Mouse (Mus musculus) MEL (cell line): ENCODE measurements at regions not wholly inside any gene's neighbourhood (a gene's known extent, or its start where the extent isn't known, plus 50 kb on each side); places are given as distances from the start of the nearest gene placed in this dataset.

ENCODE experiments used
- DNase-seq: peaks from one replicate; pipeline ENCODE4 v3.0.0; 2011; ENCODE audit warnings: low read depth, low spot score
- H3K27ac ChIP-seq: 2 replicates; pipeline ENCODE4 v1.5.1; 2012; ENCODE audit warnings: low read depth, mild to moderate bottlenecking, control low read depth, low read length, moderate library complexity; ENCODE audit not compliant: control insufficient read depth
- H3K27me3 ChIP-seq, 2 experiments: fragments of 150-350 bp in 1 of 2; sonication (generic) in 1 of 2; 2 replicates each; pipeline ENCODE4 v1.6.1; 2012; ENCODE audit warnings: low read length in 2 of 2, mild to moderate bottlenecking in 2 of 2, improper control_type of control experiment in 1 of 2, moderate library complexity in 1 of 2; ENCODE audit not compliant: insufficient read depth in 2 of 2, control insufficient read depth in 1 of 2
- H3K36me3 ChIP-seq, 2 experiments: 2 replicates each; pipeline ENCODE4 v1.6.1; 2012 to 2014; ENCODE audit warnings: low read length in 2 of 2, improper control_type of control experiment in 1 of 2, inconsistent platforms in 1 of 2, mild to moderate bottlenecking in 1 of 2; ENCODE audit not compliant: insufficient read depth in 2 of 2, control insufficient read depth in 1 of 2
- H3K4me1 ChIP-seq, 2 experiments: fragments of 150-350 bp in 1 of 2; sonication (generic) in 1 of 2; 2 replicates each; pipeline ENCODE4 v1.6.1; 2012; ENCODE audit warnings: low read length in 2 of 2, improper control_type of control experiment in 1 of 2, mild to moderate bottlenecking in 1 of 2; ENCODE audit not compliant: insufficient read depth in 2 of 2, control insufficient read depth in 1 of 2
- H3K4me3 ChIP-seq, 2 experiments: fragments of 150-350 bp in 1 of 2; sonication (generic) in 1 of 2; 2 replicates each; pipeline ENCODE4 v1.5.1; 2012; ENCODE audit warnings: low read depth in 2 of 2, low read length in 2 of 2, mild to moderate bottlenecking in 2 of 2, moderate library complexity in 2 of 2, control low read depth in 1 of 2, improper control_type of control experiment in 1 of 2; ENCODE audit not compliant: control insufficient read depth in 1 of 2, insufficient read depth in 1 of 2
- H3K79me2 ChIP-seq: 2 replicates; pipeline ENCODE4 v1.6.1; 2012; ENCODE audit warnings: mild to moderate bottlenecking, low read length, moderate library complexity; ENCODE audit not compliant: control insufficient read depth, poor library complexity, insufficient read depth
- H3K9ac ChIP-seq: 2 replicates; pipeline ENCODE4 v1.6.1; 2012; ENCODE audit warnings: low read depth, mild to moderate bottlenecking, control low read depth, low read length, moderate library complexity; ENCODE audit not compliant: control insufficient read depth, poor library complexity, severe bottlenecking
- H3K9me3 ChIP-seq: fragments of 150-350 bp; sonication (generic); replicated peaks from 2 replicates; pipeline ENCODE4 v1.6.1; 2012; ENCODE audit warnings: mild to moderate bottlenecking, low read length, improper control_type of control experiment, moderate library complexity; ENCODE audit not compliant: insufficient read depth
- BHLHE40 ChIP-seq: IDR thresholded peaks from 2 replicates; pipeline ENCODE4 v1.6.1; 2012; ENCODE audit warnings: low read depth, mild to moderate bottlenecking, inconsistent platforms, low read length, improper control_type of control experiment, borderline replicate concordance
- CHD1 ChIP-seq: IDR thresholded peaks from 2 replicates; pipeline ENCODE4 v1.6.1; 2012; ENCODE audit warnings: low read depth, mild to moderate bottlenecking, inconsistent platforms, low read length, improper control_type of control experiment
- CHD2 ChIP-seq: IDR thresholded peaks from 2 replicates; pipeline ENCODE4 v1.6.1; 2011; ENCODE audit warnings: low read length, improper control_type of control experiment
- CTCF ChIP-seq, 3 experiments: IDR thresholded peaks in 2 of 3; conservative IDR thresholded peaks in 1 of 3; 2 replicates each; pipeline ENCODE4 v1.5.1; 2011 to 2012; ENCODE audit warnings: low read length in 3 of 3, low read depth in 2 of 3, mild to moderate bottlenecking in 2 of 3, improper control_type of control experiment in 1 of 3, inconsistent platforms in 1 of 3, mixed read lengths in 1 of 3, moderate library complexity in 1 of 3; ENCODE audit not compliant: control insufficient read depth in 1 of 3, insufficient read depth in 1 of 3, poor library complexity in 1 of 3, severe bottlenecking in 1 of 3
- E2F4 ChIP-seq: IDR thresholded peaks from 2 replicates; pipeline ENCODE4 v1.6.1; 2011; ENCODE audit warnings: low read depth, low read length, improper control_type of control experiment, borderline replicate concordance
- ELF1 ChIP-seq: IDR thresholded peaks from 2 replicates; pipeline ENCODE4 v1.6.1; 2014; ENCODE audit warnings: low read depth, mild to moderate bottlenecking, inconsistent platforms, low read length, improper control_type of control experiment, moderate library complexity
- EP300 ChIP-seq, 2 experiments: IDR thresholded peaks; 2 replicates each; pipeline ENCODE4 v1.6.1; 2011; ENCODE audit warnings: improper control_type of control experiment in 2 of 2, low read length in 2 of 2, low read depth in 1 of 2, mild to moderate bottlenecking in 1 of 2
- ETS1 ChIP-seq: IDR thresholded peaks from 2 replicates; pipeline ENCODE4 v1.6.1; 2012; ENCODE audit warnings: low read depth, mild to moderate bottlenecking, inconsistent platforms, low read length, improper control_type of control experiment, moderate library complexity
- GABPA ChIP-seq: IDR thresholded peaks from 2 replicates; pipeline ENCODE4 v1.6.1; 2012; ENCODE audit warnings: low read depth, mild to moderate bottlenecking, inconsistent platforms, low read length, improper control_type of control experiment, moderate library complexity
- HCFC1 ChIP-seq: IDR thresholded peaks from 2 replicates; pipeline ENCODE4 v1.6.1; 2012; ENCODE audit warnings: low read depth, mild to moderate bottlenecking, inconsistent platforms, low read length, improper control_type of control experiment, moderate library complexity
- JUND ChIP-seq: IDR thresholded peaks from 2 replicates; pipeline ENCODE4 v1.6.1; 2011; ENCODE audit warnings: low read depth, mild to moderate bottlenecking, improper control_type of control experiment, low read length
- MAFK ChIP-seq: IDR thresholded peaks from 2 replicates; pipeline ENCODE4 v1.6.1; 2011; ENCODE audit warnings: low read depth, mild to moderate bottlenecking, low read length, improper control_type of control experiment, borderline replicate concordance
- MAX ChIP-seq: IDR thresholded peaks from 2 replicates; pipeline ENCODE4 v1.6.1; 2011; ENCODE audit warnings: low read length, improper control_type of control experiment
- MEF2A ChIP-seq: IDR thresholded peaks from 2 replicates; pipeline ENCODE4 v1.6.1; 2014; ENCODE audit warnings: low read depth, mild to moderate bottlenecking, inconsistent platforms, low read length, improper control_type of control experiment; ENCODE audit not compliant: poor library complexity, insufficient replicate concordance, severe bottlenecking; ENCODE audit errors: extremely low read depth
- MYB ChIP-seq: IDR thresholded peaks from 2 replicates; pipeline ENCODE4 v1.6.1; 2011; ENCODE audit warnings: mild to moderate bottlenecking, low read depth, low read length, improper control_type of control experiment
- MYC ChIP-seq: IDR thresholded peaks from 2 replicates; pipeline ENCODE4 v1.6.1; 2011; ENCODE audit warnings: low read depth, mild to moderate bottlenecking, low read length, improper control_type of control experiment, moderate library complexity
- NRF1 ChIP-seq: IDR thresholded peaks from 2 replicates; pipeline ENCODE4 v1.6.1; 2014; ENCODE audit warnings: low read depth, mild to moderate bottlenecking, inconsistent platforms, low read length, improper control_type of control experiment, moderate library complexity; ENCODE audit not compliant: poor library complexity, insufficient read depth, severe bottlenecking
- POLR2AphosphoS2 ChIP-seq: IDR thresholded peaks from 2 replicates; pipeline ENCODE4 v1.6.1; 2011; ENCODE audit warnings: low read length, improper control_type of control experiment
- RAD21 ChIP-seq: IDR thresholded peaks from 2 replicates; pipeline ENCODE4 v1.6.1; 2011; ENCODE audit warnings: mild to moderate bottlenecking, low read depth, low read length, improper control_type of control experiment
- RCOR1 ChIP-seq: IDR thresholded peaks from 2 replicates; pipeline ENCODE4 v1.6.1; 2012; ENCODE audit warnings: low read depth, mild to moderate bottlenecking, inconsistent platforms, low read length, improper control_type of control experiment
- SMC3 ChIP-seq: IDR thresholded peaks from 2 replicates; pipeline ENCODE4 v1.6.1; 2011; ENCODE audit warnings: low read depth, low read length, improper control_type of control experiment
- TAL1 ChIP-seq: IDR thresholded peaks from 2 replicates; pipeline ENCODE4 v1.6.1; 2012; ENCODE audit warnings: mild to moderate bottlenecking, inconsistent platforms, low read length, moderate library complexity, mixed read lengths
- TBP ChIP-seq: IDR thresholded peaks from 2 replicates; pipeline ENCODE4 v1.8.0; 2011; ENCODE audit warnings: low read depth, low read length, improper control_type of control experiment
- TCF12 ChIP-seq: IDR thresholded peaks from 2 replicates; pipeline ENCODE4 v1.6.1; 2014; ENCODE audit warnings: low read depth, mild to moderate bottlenecking, inconsistent platforms, low read length, improper control_type of control experiment, moderate library complexity
- USF1 ChIP-seq: IDR thresholded peaks from 2 replicates; pipeline ENCODE4 v1.6.1; 2014; ENCODE audit warnings: low read depth, mild to moderate bottlenecking, inconsistent platforms, low read length, improper control_type of control experiment, moderate library complexity
- ZC3H11A ChIP-seq: IDR thresholded peaks from 2 replicates; pipeline ENCODE4 v1.6.1; 2012; ENCODE audit warnings: low read depth, mild to moderate bottlenecking, inconsistent platforms, low read length, improper control_type of control experiment
- ZKSCAN1 ChIP-seq: IDR thresholded peaks from 2 replicates; pipeline ENCODE4 v1.6.1; 2012; ENCODE audit warnings: low read depth, mild to moderate bottlenecking, inconsistent platforms, low read length, improper control_type of control experiment, moderate library complexity
- ZMIZ1 ChIP-seq: IDR thresholded peaks from 2 replicates; pipeline ENCODE4 v1.6.1; 2012; ENCODE audit warnings: low read depth, mild to moderate bottlenecking, inconsistent platforms, low read length, improper control_type of control experiment, moderate library complexity
- ZNF384 ChIP-seq: IDR thresholded peaks from 2 replicates; pipeline ENCODE4 v1.6.1; 2012; ENCODE audit warnings: low read depth, mild to moderate bottlenecking, inconsistent platforms, low read length, improper control_type of control experiment

- no peak for DNase-seq
- Histone ChIP-seq H3K9me3 (no peaks in the 10 kb centered on the region), H3K4me3 (no peak overlapping the region), H3K9ac (no peak overlapping the region), H3K36me3 (no peaks in the 10 kb centered on the region), H3K27me3 (no peaks in the 10 kb centered on the region; a peak in 1 of 4 replicates), H3K27ac (no peak overlapping the region), H3K79me2 (no peaks in the 10 kb centered on the region), H3K4me1 (peaks cover 0 to 6% of the 10 kb centered on the region in 2 experiments; a peak in 2 of 4 replicates)
- TF ChIP-seq MEF2A: no peak
- TF ChIP-seq RCOR1: no peak
- TF ChIP-seq MAX: no peak
- no peak for TF ChIP-seq ZKSCAN1
- TF ChIP-seq CHD1: no peak
- no peak for TF ChIP-seq ZC3H11A
- no peak for TF ChIP-seq TCF12
- TF ChIP-seq MYC: no peak
- TF ChIP-seq USF1: no peak
- TF ChIP-seq NRF1: no peak
- no peak for TF ChIP-seq SMC3
- TF ChIP-seq MAFK: no peak
- no peak for TF ChIP-seq GABPA
- no peak for TF ChIP-seq JUND
- TF ChIP-seq BHLHE40: no peak
- TF ChIP-seq CTCF (IDR thresholded peaks at IDR 0.05 in 2 of 3, conservative IDR thresholded peaks at IDR 0.05 in 1 of 3; ENCODE audit: control insufficient read depth in 1 of 3, insufficient read depth in 1 of 3, low read depth in 2 of 3, low read length in 3 of 3, poor library complexity in 1 of 3, severe bottlenecking in 1 of 3): no peak
- no peak for TF ChIP-seq ETS1
- TF ChIP-seq POLR2AphosphoS2: no peak
Observed at GRCm38 (mm10) chrX:11840319-11841035, 319.7 kb downstream of the Bcor start.

GRCm38 (mm10) chrX:11845566-11845965 is 314.6 kb downstream of the Bcor start:
- H3K27ac ChIP-seq: no peak overlapping the region
- H3K4me1 ChIP-seq: no peaks in the 10 kb centered on the region
- no peaks in the 10 kb centered on the region for H3K9me3 ChIP-seq
- H3K36me3 ChIP-seq: no peaks in the 10 kb centered on the region
- H3K79me2 ChIP-seq: no peaks in the 10 kb centered on the region
- no peak overlapping the region for H3K4me3 ChIP-seq
- H3K27me3 ChIP-seq: no peaks in the 10 kb centered on the region
- DNase-seq: no peak
- H3K9ac ChIP-seq: no peak overlapping the region
- TF ChIP-seq ZNF384 (no peak), ETS1 (no peak), RAD21 (no peak), ZC3H11A (no peak), ELF1 (no peak), BHLHE40 (no peak), EP300 (IDR thresholded peaks at IDR 0.05; ENCODE audit: low read depth in 1 of 2, low read length in 2 of 2) (no peak), TAL1 (no peak), JUND (no peak), TBP (no peak), E2F4 (no peak), ZMIZ1 (no peak), MYB (no peak), HCFC1 (no peak), RCOR1 (no peak), MAX (no peak), CHD2 (no peak), GABPA (no peak), ZKSCAN1 (no peak), SMC3 (no peak)
